Mouse (Mus musculus) lung, postnatal 36 days (tissue): ENCODE data around the gene Ackr3.

Source experiments
- DNase-seq: peaks from one replicate; pipeline ENCODE4 v3.0.0; 2022; ENCODE audit warnings: mixed read lengths

The Ackr3 gene

DNA sequence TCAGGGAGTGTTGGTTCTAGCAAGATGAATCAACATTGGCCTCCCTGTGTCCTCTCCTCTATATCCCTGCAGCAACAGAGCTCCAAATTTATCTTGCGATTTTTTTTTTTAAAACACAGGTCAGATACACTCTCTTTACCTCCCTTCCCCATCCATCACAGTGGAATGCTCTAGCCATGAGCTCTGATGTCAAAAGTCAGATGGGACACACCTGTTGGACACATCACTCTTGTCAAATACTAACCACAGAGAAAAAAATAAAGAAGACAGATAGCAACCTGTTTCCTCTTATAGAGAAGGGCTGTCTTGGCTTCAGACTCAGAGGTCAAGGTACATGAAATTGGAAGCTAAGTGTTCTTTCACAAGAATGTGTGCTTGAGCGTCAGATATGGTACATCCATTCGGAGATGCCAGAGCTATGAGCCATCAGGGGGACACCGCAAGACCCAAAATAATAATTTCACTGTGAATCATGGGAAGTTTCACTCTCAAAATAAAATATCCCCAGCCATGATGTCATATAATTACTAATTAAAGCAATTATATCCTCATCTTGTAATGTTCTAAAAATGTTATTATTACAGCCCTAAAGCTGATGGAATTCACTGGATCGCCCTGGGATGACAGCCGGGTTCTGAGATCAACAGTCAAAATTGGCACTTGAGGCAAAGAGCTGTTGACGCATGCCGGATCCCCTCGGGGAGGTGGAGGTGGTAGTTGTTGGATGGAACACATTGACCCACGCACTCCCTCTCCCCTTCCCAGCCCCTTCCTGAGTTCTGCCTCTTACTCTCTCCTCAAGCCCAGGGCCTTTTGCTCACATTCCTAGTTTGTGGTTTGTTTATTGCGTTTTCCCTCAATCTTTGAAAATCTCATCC lies 57.2 kb downstream of the Ackr3 start:
- no peak for DNase-seq

DNA sequence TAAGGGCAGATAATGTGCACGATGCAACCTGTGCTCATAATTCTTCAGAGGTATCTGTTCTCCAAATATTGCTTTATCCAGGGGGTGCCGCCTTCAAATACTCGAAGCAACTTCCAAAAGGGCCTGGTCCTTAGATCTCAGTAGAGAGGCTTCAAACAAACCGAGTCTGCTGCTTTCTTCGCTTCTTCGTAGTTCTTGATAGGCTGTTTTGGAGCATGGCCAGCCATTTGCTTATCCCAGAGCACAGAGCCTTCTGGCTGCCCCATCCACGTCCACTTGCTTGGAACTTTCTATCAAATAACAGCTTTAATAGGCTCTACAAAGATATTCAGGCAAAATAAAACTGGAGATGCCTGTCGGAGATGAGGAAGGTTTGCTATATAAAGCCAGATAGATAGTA lies 58.6 kb downstream of the Ackr3 start:
- no peak for DNase-seq
